In genomic region chr15:8783567-8783966, GRCm38 (mm10) we compare ENCODE assay signal across 19 mouse cellular contexts.
DNase-seq lines count a peak whose midpoint lies in the region; ATAC-seq and TF ChIP-seq lines count a peak whose summit lies in the region.
"Had no signal": no experiment of that assay in that cellular context is flagged by ENCODE, and none has a peak within 500 bp of the region (broad histone marks: within the 10 kb centered on the region; RNA-seq: fewer than 3 reads in every experiment).

No protein-coding gene starts in this region.

- intact Hi-C loops in gastrocnemius, adult 2 months (cut with DNase I) = no loop called here

- H3K4me1 ChIP-seq in heart, embryonic 16.5 days (ENCODE audit: control insufficient read depth, insufficient read depth, low read length) = no peaks in the 10 kb centered on the region
- H3K4me1 ChIP-seq in heart, embryonic 12.5 days (replicated peaks) = 0 out of 2 replicates have a peak, but pooled peaks cover 3% of the 10 kb centered on the region
- H3K4me1 ChIP-seq: embryonic facial prominence, embryonic 13.5 days; heart, embryonic 13.5 days; intestine, embryonic 15.5 days had no signal

- no peak overlapping the region for H3K27ac ChIP-seq in heart, embryonic 16.5 days (ENCODE audit: low read length)
- H3K27ac ChIP-seq in heart, embryonic 12.5 days (ENCODE audit: poor library complexity, severe bottlenecking) = no peak overlapping the region
- H3K27ac ChIP-seq in gastrocnemius, adult 2 months = no peak overlapping the region
- H3K27ac ChIP-seq: embryonic facial prominence, embryonic 13.5 days; heart, embryonic 13.5 days; hindbrain, embryonic 14.5 days; intestine, embryonic 15.5 days had no signal

- no peaks in the 10 kb centered on the region for H3K79me2 ChIP-seq in myocyte (ENCODE audit: control insufficient read depth, insufficient read depth)

- WGBS in heart, embryonic 16.5 days = 62% methylated on average over 2 of the region's 2 CpGs
- WGBS in heart, embryonic 12.5 days = 79% methylated on average over 2 of the region's 2 CpGs

- no peak for TF ChIP-seq POLR2A in myocyte (IDR thresholded peaks at IDR 0.05; ENCODE audit: insufficient read length, low read depth)

- H3K9ac ChIP-seq in heart, embryonic 16.5 days (ENCODE audit: low read length) = no peak overlapping the region
- no peak overlapping the region for H3K9ac ChIP-seq in heart, embryonic 12.5 days
- H3K9ac ChIP-seq: embryonic facial prominence, embryonic 13.5 days; heart, embryonic 13.5 days; hindbrain, embryonic 14.5 days; intestine, embryonic 15.5 days had no signal

- no peak overlapping the region for H3K4me3 ChIP-seq in heart, embryonic 16.5 days (ENCODE audit: low read length)
- H3K4me3 ChIP-seq in heart, embryonic 12.5 days = no peak overlapping the region
- no peak overlapping the region for H3K4me3 ChIP-seq in myocyte
- no peak overlapping the region for H3K4me3 ChIP-seq in gastrocnemius, adult 2 months
- H3K4me3 ChIP-seq: embryonic facial prominence, embryonic 13.5 days; heart, embryonic 13.5 days; intestine, embryonic 15.5 days had no signal

- no peak for TF ChIP-seq CTCF in gastrocnemius, adult 2 months (IDR thresholded peaks at IDR 0.05)

- H3K4me2 ChIP-seq in heart, embryonic 16.5 days (ENCODE audit: low read depth, low read length) = no peak overlapping the region
- H3K4me2 ChIP-seq in heart, embryonic 12.5 days = no peak overlapping the region
- no peak overlapping the region for H3K4me2 ChIP-seq in myocyte (ENCODE audit: low read depth)
- H3K4me2 ChIP-seq: embryonic facial prominence, embryonic 13.5 days; heart, embryonic 13.5 days; hindbrain, embryonic 14.5 days; intestine, embryonic 15.5 days had no signal

- H3K9me3 ChIP-seq in heart, embryonic 16.5 days (replicated peaks; ENCODE audit: control insufficient read depth, low read length) = no peaks in the 10 kb centered on the region
- H3K9me3 ChIP-seq in heart, embryonic 12.5 days (replicated peaks) = 0 out of 2 replicates have a peak, but pooled peaks cover 3% of the 10 kb centered on the region
- H3K9me3 ChIP-seq: embryonic facial prominence, embryonic 13.5 days; heart, embryonic 13.5 days; intestine, embryonic 15.5 days had no signal

- no peaks in the 10 kb centered on the region for H3K36me3 ChIP-seq in heart, embryonic 16.5 days (ENCODE audit: control insufficient read depth, insufficient read depth)
- no peaks in the 10 kb centered on the region for H3K36me3 ChIP-seq in heart, embryonic 12.5 days
- H3K36me3 ChIP-seq in myocyte (ENCODE audit: control insufficient read depth, insufficient read depth) = no peaks in the 10 kb centered on the region
- H3K36me3 ChIP-seq: embryonic facial prominence, embryonic 13.5 days; heart, embryonic 13.5 days; intestine, embryonic 15.5 days had no signal

- 0 out of 2 replicates have a peak, but pooled peaks have one; percentile 32 for ATAC-seq in heart, embryonic 16.5 days (replicated peaks; ENCODE audit: extremely low read depth, insufficient read depth, low FRiP score)
- ATAC-seq in heart, embryonic 12.5 days (ENCODE audit: insufficient number of reproducible peaks, low FRiP score) = no peak
- ATAC-seq: forebrain, embryonic 14.5 days; intestine, embryonic 15.5 days had no signal

- H3K27me3 ChIP-seq in heart, embryonic 16.5 days (ENCODE audit: control insufficient read depth, insufficient read depth, low read length) = no peaks in the 10 kb centered on the region
- H3K27me3 ChIP-seq in heart, embryonic 12.5 days (replicated peaks) = no peaks in the 10 kb centered on the region
- H3K27me3 ChIP-seq in myocyte (ENCODE audit: control insufficient read depth, insufficient read depth, insufficient read length) = no peaks in the 10 kb centered on the region
- H3K27me3 ChIP-seq: embryonic facial prominence, embryonic 13.5 days; heart, embryonic 13.5 days; intestine, embryonic 15.5 days had no signal

- peak; percentile 3 for DNase-seq in adrenal gland, adult 2 months
- no peak for DNase-seq in adrenal gland, postnatal 4 days (ENCODE audit: low spot score in 2 of 2)
- DNase-seq in NIH3T3 (ENCODE audit: low read depth) = peak; percentile 66
- DNase-seq in gastrocnemius, adult 2 months = no peak
- DNase-seq: adrenal gland, postnatal 10 days; cerebellum, adult 11 months; cerebellum, adult 9-10 months; gastrocnemius, postnatal 14 days; heart, postnatal 10 days; heart, postnatal 4 days; kidney, adult 2 months had no signal

- no peak overlapping the region for H3ac ChIP-seq in myocyte (ENCODE audit: control insufficient read depth, insufficient read length)

TF ChIP-seq in myocyte, 11 proteins besides CTCF, POLR2A, EP300 and RAD21:
- no peak for TF ChIP-seq MAX (IDR thresholded peaks at IDR 0.05; ENCODE audit: low read depth)
- TF ChIP-seq CEBPB (IDR thresholded peaks at IDR 0.05; ENCODE audit: insufficient read depth, poor library complexity, severe bottlenecking) = peak; percentile 26; the same call in 1 of the 2 replicates

Comparison
In these comparisons a context has a peak if more than half of its experiments do, and no peak if none do; other contexts are left out.
1. DNase-seq: peak in adrenal gland, adult 2 months (single experiment) and NIH3T3 (single experiment); none in adrenal gland, postnatal 4 days (0 of 2) and gastrocnemius, adult 2 months (single experiment).